Mouse (Mus musculus) cerebellum, postnatal 36 days (tissue): ENCODE data around the gene Etfdh.
A peak's percentile ranks its signal among the peaks of the same experiment; 100 is the strongest.
"Not testable (repeated sequence)": the region's sequence is repeated elsewhere in the genome, so short reads cannot be mapped to it uniquely, and the experiment has no call there.

Source experiments
- DNase-seq, 2 experiments: peaks; one replicate each; pipeline ENCODE4 v3.0.0; 2021 to 2022; ENCODE audit warnings: mixed read lengths in 2 of 2

Gene Etfdh

GRCm38 (mm10) chr3:79576865-79577264, 52.4 kb downstream of the Etfdh start:
- DNase-seq, result no peak

DNA sequence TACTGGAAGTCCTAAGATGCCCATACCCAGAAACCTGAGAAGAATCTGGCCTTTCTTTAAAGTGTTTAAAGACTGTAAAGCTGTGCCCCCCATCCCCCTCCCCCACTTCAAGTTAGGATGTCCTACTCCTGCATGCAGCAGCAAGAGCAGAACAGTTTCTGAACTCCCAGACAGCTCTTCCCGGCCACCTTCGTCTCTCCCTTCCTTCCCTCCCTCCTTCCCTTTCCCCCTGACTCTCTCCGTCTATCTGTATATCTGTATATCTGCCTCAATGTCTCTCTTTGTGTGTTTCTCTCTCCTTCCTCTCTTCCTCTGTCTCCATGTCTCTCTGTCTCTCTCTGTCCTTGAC, 52.9 kb downstream of the Etfdh start:
- DNase-seq, result no peak

DNA sequence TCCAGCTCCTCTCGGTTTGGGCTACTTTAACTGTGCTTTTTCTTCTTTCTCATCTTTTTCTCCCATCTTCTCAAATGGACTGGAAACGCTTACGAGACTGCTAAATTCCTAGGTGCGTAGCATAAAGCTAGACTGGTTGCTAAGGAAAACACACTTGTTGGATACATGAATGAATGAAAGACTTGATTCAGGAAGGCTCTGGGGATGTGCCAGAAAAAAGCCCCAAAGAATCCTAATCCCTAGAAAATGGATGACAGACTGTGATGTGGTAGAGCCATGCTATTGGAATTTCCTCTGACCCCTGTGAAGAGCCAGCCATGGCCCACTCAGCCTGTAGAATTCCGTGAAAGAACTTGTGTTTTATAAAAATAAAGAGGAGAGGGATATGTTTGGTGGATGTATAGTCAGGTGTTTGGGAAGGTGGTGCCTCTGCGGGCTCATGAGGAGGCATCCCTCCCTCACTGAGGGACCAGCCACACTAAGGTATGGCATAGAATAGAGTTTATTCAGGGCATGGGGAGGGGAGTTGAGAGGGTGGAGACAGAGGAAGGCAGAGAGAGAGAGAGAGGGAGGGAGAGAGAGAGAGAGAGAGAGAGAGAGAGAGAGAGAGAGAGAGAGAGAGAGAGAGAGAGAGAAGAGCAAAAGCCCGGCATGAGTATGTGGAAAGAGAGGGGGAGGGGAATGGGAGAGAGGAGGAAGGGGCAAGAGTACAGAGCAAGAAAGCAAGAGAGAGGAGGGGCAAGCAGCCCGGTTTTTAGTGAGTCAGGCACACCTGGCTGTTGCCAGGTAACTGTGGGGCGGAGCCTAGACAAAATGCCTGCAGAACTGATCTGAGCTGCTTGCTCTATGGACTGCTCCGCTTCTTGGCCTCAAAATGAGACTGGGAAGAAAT, 53.5 kb downstream of the Etfdh start:
- DNase-seq, result no peak

- no peak for DNase-seq
Observed at GRCm38 (mm10) chr3:79574336-79574735, 55.0 kb downstream of the Etfdh start.

DNA sequence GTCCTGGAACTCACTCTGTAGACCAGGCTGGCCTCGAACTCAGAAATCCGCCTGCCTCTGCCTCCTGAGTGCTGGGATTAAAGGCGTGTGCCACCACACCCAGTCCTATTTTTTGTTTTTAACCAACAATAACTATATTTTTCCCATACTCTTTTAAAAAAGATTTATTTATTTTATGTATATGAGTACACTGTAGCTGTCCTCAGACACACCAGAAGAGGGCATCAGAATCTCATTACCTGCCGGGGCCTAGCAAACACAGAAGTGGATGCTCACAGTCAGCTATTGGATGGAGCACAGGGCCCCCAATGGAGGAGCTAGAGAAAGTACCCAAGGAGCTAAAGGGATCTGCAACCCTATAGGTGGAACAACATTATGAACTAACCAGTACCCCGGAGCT, 55.9 kb downstream of the Etfdh start:
- not testable (repeated sequence) for DNase-seq

GRCm38 (mm10) chr3:79572399-79572798, 56.9 kb downstream of the Etfdh start:
- DNase-seq, result no peak

DNA sequence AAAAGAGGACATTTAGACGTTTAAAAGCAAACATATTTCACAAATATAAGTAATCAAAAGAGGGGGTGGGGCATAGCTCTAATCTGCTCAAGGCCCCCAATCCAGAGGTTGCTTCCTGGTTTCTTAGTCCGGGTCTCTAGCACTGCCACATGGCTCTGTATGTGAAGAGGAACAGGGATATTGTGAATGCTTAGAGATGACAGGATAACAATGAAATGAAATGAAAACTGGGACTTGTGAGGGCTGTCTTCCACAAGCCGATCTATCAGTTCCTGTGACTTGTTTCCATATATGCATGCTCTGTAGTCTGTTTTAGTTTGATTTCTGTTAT, 60.0 kb downstream of the Etfdh start:
- DNase-seq, result no peak

GRCm38 (mm10) chr3:79568629-79569350, 60.5 kb downstream of the Etfdh start:
- DNase-seq, result no peak

GRCm38 (mm10) chr3:79567703-79568362, 61.5 kb downstream of the Etfdh start, which contains the start of gene Fnip2:
Gene Fnip2, minus strand, starts transcription at chr3:79567796.
- peak; percentile 82 to 88 for DNase-seq

DNA sequence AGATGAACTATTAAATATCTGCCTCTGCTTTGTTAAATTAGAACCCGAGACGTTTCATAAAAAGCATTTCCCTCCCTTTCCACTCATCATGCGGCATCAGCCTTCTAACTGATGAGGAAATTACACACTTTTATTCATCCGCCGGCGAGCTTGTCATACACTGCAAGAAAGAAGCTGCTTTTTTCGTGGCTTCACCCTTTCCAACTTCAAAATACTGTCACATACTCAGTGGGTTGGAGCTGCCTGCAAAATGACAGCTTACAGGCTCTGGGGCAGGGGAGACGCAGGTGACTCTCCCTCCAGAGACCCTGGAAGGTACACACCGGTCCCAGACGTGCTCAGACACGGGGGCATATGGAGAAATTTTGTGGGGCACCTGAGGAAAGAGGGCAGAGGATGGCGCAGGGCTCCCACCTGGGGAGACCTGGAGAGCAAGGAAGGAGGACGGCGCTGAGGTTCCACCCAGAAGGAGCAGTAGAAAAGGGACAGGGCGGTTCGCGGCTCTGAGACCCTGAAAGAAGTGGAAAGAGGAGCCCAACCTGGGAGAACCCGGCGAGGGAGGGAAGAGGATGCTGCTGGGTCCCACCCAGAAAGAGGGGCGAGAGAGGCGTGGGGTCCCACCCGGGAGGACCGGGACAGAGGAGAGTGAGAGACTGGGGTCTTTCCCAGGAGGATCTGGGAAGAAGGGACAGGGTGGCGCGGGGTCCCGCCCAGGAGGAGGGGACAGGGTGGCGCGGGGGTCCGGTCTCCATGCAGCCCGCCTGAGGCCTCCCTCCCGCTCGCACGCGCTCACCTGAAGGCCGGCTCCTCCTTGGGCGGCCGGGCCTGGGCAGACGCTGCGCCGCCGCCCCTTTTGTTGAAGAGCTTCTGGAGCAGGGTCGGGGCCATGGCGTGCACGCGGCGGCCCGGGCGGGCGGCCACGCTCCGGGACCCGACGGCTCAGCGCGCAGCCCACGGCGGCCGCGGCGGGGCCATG, 62.3 kb downstream of the Etfdh start:
- peak; percentile 41 to 51 for DNase-seq

DNA sequence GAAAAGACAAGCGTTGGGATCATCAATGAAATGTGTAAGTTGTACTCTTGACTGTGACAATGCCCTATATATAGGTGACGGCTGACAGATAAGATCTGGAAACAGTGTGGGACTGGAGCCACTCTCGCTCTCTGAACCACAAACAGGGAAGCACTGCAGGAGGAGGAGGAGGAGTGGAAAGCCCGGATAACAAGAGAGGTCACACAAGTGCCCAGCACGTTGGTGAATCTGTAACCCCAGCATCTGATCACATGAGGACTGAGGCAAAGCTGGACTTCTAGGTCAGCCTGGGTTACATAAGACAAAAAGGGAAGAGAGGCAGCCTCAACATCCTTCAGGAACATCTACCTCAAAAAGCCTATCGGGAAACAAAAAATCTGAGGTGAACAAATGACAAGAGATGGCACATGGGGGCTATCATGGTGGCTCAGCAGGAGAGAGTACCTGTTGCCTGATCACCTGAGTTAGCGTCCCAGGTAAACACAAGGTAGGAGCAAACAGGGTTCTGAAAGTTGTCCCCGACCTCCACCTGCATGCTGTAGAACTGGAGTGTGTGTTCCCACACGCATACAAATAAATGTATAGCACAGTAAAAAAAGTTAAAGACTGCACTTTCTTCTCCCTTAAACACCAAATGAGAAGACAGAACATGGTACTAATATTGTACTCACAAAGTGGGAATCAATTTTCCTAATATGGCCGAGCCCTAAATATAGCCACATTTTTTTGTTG, 64.3 kb downstream of the Etfdh start:
- DNase-seq, result no peak

DNA sequence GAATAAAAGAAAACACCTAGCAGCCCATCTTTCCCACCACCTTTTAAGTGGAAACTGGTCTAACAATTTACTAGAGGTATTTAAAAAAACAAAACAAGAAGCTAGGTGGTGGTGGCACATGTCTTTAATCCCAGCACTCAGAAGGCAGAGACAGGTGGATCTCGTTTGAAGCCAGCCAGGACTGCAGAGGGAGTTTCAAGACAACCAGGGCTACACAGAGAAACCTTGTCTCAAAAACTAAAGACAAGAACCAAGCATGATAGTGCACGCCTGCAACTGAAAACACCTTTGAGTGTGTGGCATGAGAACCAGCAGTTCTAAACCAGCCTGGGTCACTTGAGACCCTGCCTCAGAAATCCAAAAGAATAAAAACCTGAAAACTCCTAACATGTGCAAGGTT, 65.8 kb downstream of the Etfdh start:
- no peak for DNase-seq

GRCm38 (mm10) chr3:79561784-79562715, 67.2 kb downstream of the Etfdh start:
- no peak for DNase-seq

DNA sequence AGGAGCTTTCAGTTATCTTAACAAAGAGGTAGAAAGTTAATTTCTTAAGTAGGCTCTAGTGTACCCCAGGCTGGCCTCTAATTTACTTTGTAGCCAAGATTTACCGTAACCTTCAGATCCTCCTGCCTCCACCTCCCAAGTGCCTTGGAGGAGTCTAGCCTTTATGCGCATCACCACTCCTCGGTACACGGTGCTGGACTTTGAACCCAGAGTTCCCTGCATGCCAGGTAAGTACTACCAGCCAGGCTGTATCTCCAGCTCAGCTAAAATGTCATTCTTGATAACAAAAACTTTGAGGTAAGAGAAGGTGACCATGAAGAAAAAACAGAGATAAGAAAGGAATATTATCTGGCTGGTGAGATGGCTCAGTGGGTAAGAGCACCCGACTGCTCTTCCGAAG, 68.7 kb downstream of the Etfdh start:
- DNase-seq, result no peak

DNA sequence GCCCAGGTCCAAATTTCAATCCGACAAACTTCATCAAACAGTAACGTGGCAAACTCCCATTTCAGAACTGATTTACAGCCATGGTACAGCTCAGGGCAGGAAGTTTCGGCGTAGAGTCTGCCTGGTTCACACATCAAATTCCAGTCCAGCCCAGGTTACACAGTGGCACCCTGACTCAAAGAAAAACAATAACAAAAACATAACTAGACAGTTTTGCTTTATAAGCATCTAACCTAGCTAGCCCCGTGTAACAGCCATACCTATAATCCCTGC, 69.6 kb downstream of the Etfdh start:
- no peak for DNase-seq

DNA sequence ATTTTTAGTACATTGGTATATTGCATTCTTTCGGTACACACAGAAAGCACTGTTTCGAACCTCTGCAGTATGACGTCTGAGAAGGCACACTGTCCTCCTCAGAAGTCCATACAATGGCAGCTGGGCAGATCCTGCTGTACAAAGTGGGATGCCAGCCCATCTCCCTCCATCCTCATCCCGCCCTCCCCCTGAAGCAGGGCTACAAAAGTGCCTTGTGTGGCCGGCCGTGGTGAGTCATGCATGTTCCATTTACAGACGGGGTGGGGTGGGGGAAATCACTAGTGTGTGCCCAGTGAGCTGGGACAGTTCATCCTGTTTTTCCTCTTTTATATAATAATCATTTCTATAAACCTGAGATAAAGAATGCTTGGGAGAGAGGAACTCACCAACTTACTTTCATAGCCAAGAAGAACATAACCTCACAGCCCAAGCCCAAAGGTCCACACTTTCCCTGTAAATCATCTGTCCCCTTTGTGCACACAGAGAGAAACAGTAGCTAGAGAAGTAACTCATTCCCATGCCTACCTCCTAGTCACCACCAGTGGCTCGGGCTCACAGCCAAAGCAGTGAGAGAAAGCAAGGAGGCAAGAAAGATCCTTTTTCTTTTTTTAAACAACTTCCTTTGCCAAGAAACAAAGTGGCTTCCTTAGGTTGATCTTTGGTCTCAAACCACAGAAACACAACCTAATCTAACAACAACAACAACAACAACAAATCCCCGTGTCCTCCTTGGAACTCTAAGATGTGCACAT, 70.1 kb downstream of the Etfdh start:
- no peak for DNase-seq

- DNase-seq, result no peak
Observed at GRCm38 (mm10) chr3:79555061-79555460, 74.2 kb downstream of the Etfdh start.
